Mouse (Mus musculus): Measurements from ENCODE around the gene Tcaf1.

DNA sequence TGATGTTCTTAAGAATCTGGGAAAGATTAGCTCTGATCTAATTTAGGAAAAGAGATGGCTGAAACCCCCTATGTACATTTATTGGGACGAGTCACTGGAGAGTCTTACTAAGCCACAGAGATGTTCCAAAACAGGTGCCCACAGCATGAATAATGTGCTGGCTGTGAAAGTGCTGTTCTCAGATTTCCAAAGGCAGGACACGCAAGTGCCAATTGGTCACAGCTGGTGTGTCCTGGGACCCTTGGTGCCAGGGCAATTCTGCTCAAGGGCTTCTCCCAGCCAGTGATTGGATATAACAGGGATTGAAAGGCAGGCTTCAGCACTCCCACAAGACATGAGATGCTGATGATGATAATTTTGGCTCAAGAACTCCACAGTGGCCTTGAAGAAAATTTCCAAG lies 48.1 kb downstream of the Tcaf1 start:
- TF ChIP-seq CTCF (IDR thresholded peaks at IDR 0.05; ENCODE audit: low read depth) (no peak), EP300 (optimal IDR thresholded peaks at IDR 0.05) (no peak)
